Mouse (Mus musculus) forebrain, embryonic 16.5 days (tissue): ENCODE measurements at regions not wholly inside any gene's neighbourhood (a gene's known extent, or its start where the extent isn't known, plus 50 kb on each side); places are given as distances from the start of the nearest gene placed in this dataset.

Source experiments
- ATAC-seq: fragments of 200-750 bp; cut with Nextera tagmentation; 2 replicates; pipeline ENCODE4 v1.8.0; 2017; ENCODE audit warnings: mild to moderate bottlenecking, moderate library complexity
- H3K27ac ChIP-seq: fragments of 300-500 bp; sonication (generic); 2 replicates; pipeline ENCODE4 v1.5.1; 2014; ENCODE audit warnings: low read length, control low read depth
- H3K27me3 ChIP-seq: fragments of 300-500 bp; sonication (generic); replicated peaks from 2 replicates; pipeline ENCODE4 v1.6.1; 2014; ENCODE audit warnings: low read length; ENCODE audit not compliant: control insufficient read depth, insufficient read depth
- H3K36me3 ChIP-seq: fragments of 300-500 bp; sonication (generic); 2 replicates; pipeline ENCODE4 v1.6.1; 2014; ENCODE audit not compliant: control insufficient read depth, insufficient read depth
- H3K4me1 ChIP-seq: fragments of 300-500 bp; sonication (generic); replicated peaks from 2 replicates; pipeline ENCODE4 v1.6.1; 2014; ENCODE audit warnings: low read length; ENCODE audit not compliant: control insufficient read depth, insufficient read depth
- H3K4me2 ChIP-seq: fragments of 300-500 bp; sonication (generic); 2 replicates; pipeline ENCODE4 v1.6.1; 2014; ENCODE audit warnings: mild to moderate bottlenecking, low read length, control low read depth
- H3K4me3 ChIP-seq: fragments of 300-500 bp; sonication (generic); replicated peaks from 2 replicates; pipeline ENCODE4 v1.5.1; 2014; ENCODE audit warnings: mild to moderate bottlenecking, low read length, control low read depth
- H3K9ac ChIP-seq: fragments of 300-500 bp; sonication (generic); replicated peaks from 2 replicates; pipeline ENCODE4 v1.6.1; 2014; ENCODE audit warnings: low read depth, low read length, control low read depth
- H3K9me3 ChIP-seq: fragments of 300-500 bp; sonication (generic); 2 replicates; pipeline ENCODE4 v1.6.1; 2016; ENCODE audit warnings: low read length; ENCODE audit not compliant: control insufficient read depth
- WGBS: fragments of 180-500 bp; shearing (Covaris S2); extraction: QIAGEN DNeasy Blood & Tissue Kit; methylation state at CpG from one replicate; pipeline ENCODE4 v1.1.7; 2014; 5-methylcytosine and 5-hydroxymethylcytosine counted together

- Histone ChIP-seq H3K4me1 (peaks cover 7% of the 10 kb centered on the region; the same call in 1 of the 2 replicates), H3K36me3 (no peaks in the 10 kb centered on the region), H3K9me3 (no peaks in the 10 kb centered on the region), H3K27me3 (no peaks in the 10 kb centered on the region), H3K9ac (no peak overlapping the region), H3K27ac (no peak overlapping the region), H3K4me2 (no peak overlapping the region), H3K4me3 (no peak overlapping the region)
- no peak for ATAC-seq
- 87% methylated on average over 5 of the region's 5 CpGs for WGBS
These were observed 52.2 kb upstream of the 2310009B15Rik start for GRCm38 (mm10) chr1:138908860-138909259.

DNA sequence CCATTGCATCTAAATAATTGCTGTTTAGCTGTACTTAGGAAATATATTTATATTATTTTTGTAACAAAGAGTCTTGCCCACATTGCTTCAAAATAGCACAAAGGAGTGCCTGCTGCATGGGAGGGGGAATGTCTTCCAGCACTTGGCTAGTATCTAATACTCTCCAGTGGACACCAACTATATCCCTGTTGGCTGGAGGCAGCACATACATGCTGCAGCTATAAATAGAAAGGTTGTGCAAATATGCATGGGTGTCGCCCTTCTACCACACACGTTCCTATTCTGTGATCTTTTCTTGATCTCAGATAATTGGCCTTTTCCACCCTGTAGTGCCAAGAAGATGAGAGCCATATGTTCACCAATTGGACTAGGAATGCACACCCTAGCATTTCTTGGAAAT lies 53.0 kb upstream of the 2310009B15Rik start:
- no peak overlapping the region for H3K4me3 ChIP-seq
- ATAC-seq: 0 out of 2 replicates have a peak, but pooled peaks have one; percentile 38
- no peaks in the 10 kb centered on the region for H3K9me3 ChIP-seq
- H3K36me3 ChIP-seq: no peaks in the 10 kb centered on the region
- no peak overlapping the region for H3K27ac ChIP-seq
- H3K4me2 ChIP-seq: no peak overlapping the region
- no peak overlapping the region for H3K9ac ChIP-seq
- 42% methylated on average over 2 of the region's 2 CpGs for WGBS
- no peaks in the 10 kb centered on the region for H3K27me3 ChIP-seq
- H3K4me1 ChIP-seq: peaks cover 7% of the 10 kb centered on the region; the same call in 1 of the 2 replicates

DNA sequence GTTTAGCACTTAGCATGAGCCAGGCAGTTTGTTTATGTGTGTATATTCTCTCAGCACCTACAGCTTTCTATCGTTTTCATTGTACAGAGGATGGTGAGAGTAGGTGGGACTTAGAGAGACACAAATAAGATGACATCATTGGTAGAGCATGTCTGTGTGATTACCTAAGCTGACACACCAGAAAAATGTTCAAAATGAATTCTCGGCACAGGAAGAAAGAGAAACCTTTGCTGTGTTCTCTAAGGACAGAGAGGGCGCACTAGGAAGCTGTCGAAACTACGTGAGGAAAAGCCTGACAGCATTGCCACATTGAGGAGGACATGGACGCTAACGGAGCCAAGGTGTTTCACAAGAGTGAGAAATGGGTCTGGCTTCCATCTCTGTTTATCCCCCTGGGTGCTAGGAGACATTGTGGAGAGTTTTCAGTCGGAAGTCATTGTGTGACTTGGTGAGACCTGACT lies 51.0 kb upstream of the Dennd1b start:
- H3K27ac ChIP-seq: no peak overlapping the region
- 39% methylated on average over 8 of the region's 8 CpGs for WGBS
- H3K36me3 ChIP-seq: no peaks in the 10 kb centered on the region
- H3K9ac ChIP-seq: no peak overlapping the region
- no peaks in the 10 kb centered on the region for H3K9me3 ChIP-seq
- no peak overlapping the region for H3K4me3 ChIP-seq
- ATAC-seq: no peak
- H3K27me3 ChIP-seq: no peaks in the 10 kb centered on the region
- peak overlapping the region; percentile 12; the same call in 1 of the 2 replicates for H3K4me2 ChIP-seq
- peaks cover 7% of the 10 kb centered on the region; the same call in 1 of the 2 replicates for H3K4me1 ChIP-seq

DNA sequence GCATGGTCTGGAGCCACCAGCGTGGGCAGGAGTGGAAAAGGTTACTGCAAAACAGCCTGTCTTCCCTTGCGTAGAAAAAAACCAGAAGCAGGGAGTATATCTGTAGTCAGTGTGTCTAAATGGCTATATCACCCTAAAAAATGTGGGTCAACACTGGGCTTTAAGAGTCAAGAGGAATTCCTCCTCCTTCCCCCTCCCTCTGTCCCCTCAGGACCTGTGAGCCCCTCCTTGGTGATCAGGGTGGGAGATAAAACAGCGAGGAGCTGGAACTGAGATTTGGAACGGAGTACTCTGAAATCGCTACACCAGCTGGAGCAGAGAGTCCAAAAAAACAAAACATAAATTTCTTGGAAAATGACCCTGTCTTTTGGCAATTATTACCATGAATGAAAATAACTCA lies 50.3 kb upstream of the Dennd1b start:
- 73% methylated on average over 5 of the region's 5 CpGs for WGBS
- Histone ChIP-seq H3K27ac (peak overlapping the region; percentile 28; the same call in 1 of the 2 replicates), H3K36me3 (no peaks in the 10 kb centered on the region), H3K4me2 (no peak overlapping the region), H3K9me3 (no peaks in the 10 kb centered on the region), H3K27me3 (no peaks in the 10 kb centered on the region), H3K9ac (no peak overlapping the region), H3K4me3 (no peak overlapping the region), H3K4me1 (peaks cover 7% of the 10 kb centered on the region; the same call in 1 of the 2 replicates)
- ATAC-seq: no peak

GRCm38 (mm10) chr1:138913428-138913827 lies 49.8 kb upstream of the Dennd1b start:
- no peak for ATAC-seq
- no peak overlapping the region for H3K27ac ChIP-seq
- H3K4me1 ChIP-seq: peaks cover 7% of the 10 kb centered on the region; the same call in 1 of the 2 replicates
- WGBS: 91% methylated on average over 4 of the region's 4 CpGs
- H3K9ac ChIP-seq: no peak overlapping the region
- no peak overlapping the region for H3K4me3 ChIP-seq
- no peak overlapping the region for H3K4me2 ChIP-seq
- no peaks in the 10 kb centered on the region for H3K36me3 ChIP-seq
- H3K27me3 ChIP-seq: no peaks in the 10 kb centered on the region
- H3K9me3 ChIP-seq: no peaks in the 10 kb centered on the region
